ENCODE assay signal across 8 mouse cellular contexts in the genomic region with DNA sequence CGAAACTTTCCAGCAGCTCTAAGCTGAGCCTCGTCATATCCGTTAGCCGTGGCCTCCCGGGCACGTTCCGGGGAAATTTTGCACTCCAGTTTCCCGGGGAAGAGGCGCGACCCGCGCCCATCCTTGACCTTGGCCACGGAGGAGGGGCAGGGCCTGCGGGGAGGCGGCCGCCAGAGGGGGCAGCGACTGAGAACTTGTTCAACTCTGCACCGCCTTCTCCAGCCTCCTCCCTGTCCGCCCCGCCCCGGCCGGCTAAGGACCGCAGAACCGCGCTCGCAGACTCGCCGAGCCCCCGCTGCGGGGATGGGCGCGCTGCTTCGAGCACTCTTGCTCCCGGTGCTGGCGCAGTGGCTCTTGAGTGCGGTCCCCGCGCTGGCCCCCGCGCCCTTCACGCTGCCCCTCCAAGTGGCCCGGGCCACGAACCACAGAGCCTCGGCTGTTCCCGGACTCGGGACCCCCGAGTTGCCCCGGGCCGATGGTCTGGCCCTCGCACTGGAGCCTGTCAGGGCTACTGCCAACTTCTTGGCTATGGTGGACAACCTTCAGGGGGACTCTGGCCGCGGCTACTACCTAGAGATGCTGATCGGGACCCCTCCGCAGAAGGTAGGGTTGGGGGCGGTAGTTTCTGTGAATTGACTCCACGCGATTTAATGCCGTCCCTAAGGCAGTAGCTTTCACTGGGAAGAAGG. TPM values are rescaled to one million over a fixed set of nuclear protein-coding genes. Genes with fewer than 3 reads are reported as not detected.
A peak's percentile ranks its signal among the peaks of the same experiment; 100 is the strongest.
DNase-seq lines count a peak whose midpoint lies in the region; ATAC-seq lines count a peak whose summit lies in the region.

Gene Bace2 (plus strand): TSS at position 244 of the 689 bp plus-strand sequence.

- H3K4me1 ChIP-seq in brown adipose tissue, adult 24 weeks (ENCODE audit: control insufficient read depth, insufficient read depth, insufficient read length, low read length): no peaks in the 10 kb centered on the region

- peak within 1 kb of the TSS; percentile 74 for H3K4me3 ChIP-seq in brown adipose tissue, adult 24 weeks (ENCODE audit: insufficient read depth, low read depth, low read length)

- no peak within 1 kb of the TSS for H3K27ac ChIP-seq in brown adipose tissue, adult 24 weeks (replicated peaks; ENCODE audit: low read depth, low read length)

- DNase-seq in MN1 (ENCODE audit: low spot score): peak; percentile 89
- DNase-seq in frontal cortex, postnatal 14 days (ENCODE audit: low spot score in 2 of 2): peak; percentile 12 to 45
- peak; percentile 19 to 36 for DNase-seq in layer of hippocampus, postnatal 14 days (ENCODE audit: low spot score in 2 of 2)
- peak; percentile 90 for DNase-seq in lung, postnatal 10 days
- peak; percentile 67 for DNase-seq in retina, embryonic 14.5 days (ENCODE audit: low spot score)
- peak; percentile 84 for DNase-seq in urinary bladder, postnatal 14 days (ENCODE audit: low spot score)

- ATAC-seq in hematopoietic stem cell, adult 5-6 weeks (replicated peaks in 1 of 2; ENCODE audit: insufficient read depth in 1 of 2, low FRiP score in 2 of 2, low TSS enrichment in 1 of 2, low read depth in 1 of 2, poor library complexity in 2 of 2, severe bottlenecking in 2 of 2): peak; percentile 90 to 91

RNA-seq across cellular contexts. Expression of gene Bace2, which starts in this region (rescaled TPM):
- 0.54 and 1.9 TPM in 2 replicates for polyA plus RNA-seq in brown adipose tissue, adult 24 weeks (2012; ENCODE audit: insufficient read depth, insufficient read length, missing spikeins)
- 0.06 TPM in 1 of 2 replicates, not detected in the other for total RNA-seq in hematopoietic stem cell, adult 5-6 weeks (2017)
- 10 to 100 TPM in 1 of 2 experiments, 1 to 10 TPM in 1; 5.8 to 10.7 TPM for total RNA-seq in layer of hippocampus, postnatal 14 days (2021)

Comparison
In these comparisons a context has a peak if more than half of its experiments do, and no peak if none do; other contexts are left out.
1. Peak in ATAC-seq in hematopoietic stem cell, adult 5-6 weeks; RNA of the gene not detected or under 1 TPM.
2. DNase-seq: peak in every context shown above with its lines; median percentile 90 in lung, postnatal 10 days; 89 in MN1; 84 in urinary bladder, postnatal 14 days; 67 in retina, embryonic 14.5 days; 28 in frontal cortex, postnatal 14 days; 28 in layer of hippocampus, postnatal 14 days.